Mouse (Mus musculus) embryonic fibroblast, embryonic 13.5 days (primary cell): ENCODE results near the gene Ppp3ca.

ENCODE experiments used
- CTCF ChIP-seq: IDR thresholded peaks from 2 replicates; pipeline ENCODE4 v1.5.1; 2011; ENCODE audit warnings: mild to moderate bottlenecking, control low read depth, low read length, moderate library complexity, borderline replicate concordance; ENCODE audit not compliant: insufficient read depth
- POLR2A ChIP-seq: IDR thresholded peaks from 2 replicates; pipeline ENCODE4 v1.6.1; 2011; ENCODE audit warnings: low read depth, mild to moderate bottlenecking, control low read depth, low read length, moderate library complexity

DNA sequence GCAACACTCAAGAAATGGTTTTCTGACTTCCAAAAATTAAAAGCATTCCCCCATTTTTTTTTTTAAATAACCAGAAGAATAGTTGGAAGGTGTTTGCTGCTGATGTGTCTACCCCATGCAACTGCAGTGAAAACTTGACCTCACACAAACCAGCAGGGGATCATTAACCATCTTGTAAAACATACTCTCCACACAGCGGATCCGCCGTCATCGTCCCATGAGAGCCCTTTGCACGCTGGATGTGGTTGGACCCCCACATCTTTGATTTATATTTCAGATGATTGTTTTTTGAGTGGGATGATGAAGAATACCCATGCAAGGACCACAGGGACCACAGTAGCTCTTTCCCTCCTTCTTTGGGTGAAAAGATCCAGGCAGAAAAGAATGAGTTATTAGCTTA, 159.2 kb downstream of the Ppp3ca start:
- TF ChIP-seq CTCF (no peak), POLR2A (no peak)
